Mouse (Mus musculus) bone marrow macrophage, adult 2 months (primary cell): ENCODE data around the gene Frs2.

ENCODE experiments used
- CTCF ChIP-seq: IDR thresholded peaks from 2 replicates; pipeline ENCODE4 v1.5.1; 2012; ENCODE audit warnings: low read depth, mild to moderate bottlenecking, low read length, moderate library complexity
- POLR2A ChIP-seq: IDR thresholded peaks from 2 replicates; pipeline ENCODE4 v1.6.1; 2012; ENCODE audit warnings: mild to moderate bottlenecking, low read depth, low read length, borderline replicate concordance

DNA sequence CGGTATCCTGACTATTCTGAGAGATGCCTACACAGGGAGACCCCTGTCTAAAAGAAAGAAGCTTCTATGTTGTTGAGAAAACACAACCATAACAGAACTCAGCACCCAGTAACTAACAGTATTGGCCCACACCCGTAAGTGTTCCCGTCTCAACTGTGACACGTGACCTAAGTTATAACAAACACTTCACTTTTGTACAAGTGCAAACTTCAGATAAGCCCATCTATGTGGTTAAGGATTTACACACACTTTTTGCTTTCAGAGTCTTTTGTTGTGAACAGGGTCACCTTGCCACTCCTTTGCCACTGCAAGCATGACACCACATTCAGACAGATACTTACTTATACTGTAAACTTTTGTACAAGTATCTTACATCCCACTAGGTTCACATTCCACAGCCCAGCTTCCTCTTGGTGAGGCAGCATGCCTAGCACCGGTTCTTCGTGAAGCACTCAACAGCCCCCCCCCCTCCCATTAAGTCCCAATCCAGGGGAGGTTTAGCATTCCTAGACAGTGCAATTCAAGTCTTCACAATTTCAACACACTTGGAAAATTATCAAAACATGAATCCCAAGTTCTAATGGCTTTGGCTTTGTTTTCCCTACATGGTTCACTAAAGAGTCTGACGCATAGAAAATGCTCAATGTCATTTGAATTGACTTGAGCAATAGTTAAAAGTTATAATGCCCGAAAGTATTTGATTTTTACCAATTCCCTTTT lies 2.6 kb downstream of the Frs2 start:
- TF ChIP-seq CTCF: no peak
- no peak for TF ChIP-seq POLR2A
